Mouse (Mus musculus) gastrocnemius, adult 18-20 months (tissue): ENCODE results near the gene Pitpnm1. TPM values are rescaled to one million over a fixed set of nuclear protein-coding genes. Genes with fewer than 3 reads are reported as not detected.

ENCODE experiments used
- DNase-seq: peaks from one replicate; pipeline ENCODE4 v3.0.0; 2021; ENCODE audit warnings: low spot score
- total RNA-seq, 2 experiments: library from RNA; stranded (reverse); gene quantifications; 2 replicates each; pipeline ENCODE4 v1.2.3; 2021

The Pitpnm1 gene
- total RNA-seq, 2 experiments from 2014 or later = 2.0 to 3.7 TPM

DNA sequence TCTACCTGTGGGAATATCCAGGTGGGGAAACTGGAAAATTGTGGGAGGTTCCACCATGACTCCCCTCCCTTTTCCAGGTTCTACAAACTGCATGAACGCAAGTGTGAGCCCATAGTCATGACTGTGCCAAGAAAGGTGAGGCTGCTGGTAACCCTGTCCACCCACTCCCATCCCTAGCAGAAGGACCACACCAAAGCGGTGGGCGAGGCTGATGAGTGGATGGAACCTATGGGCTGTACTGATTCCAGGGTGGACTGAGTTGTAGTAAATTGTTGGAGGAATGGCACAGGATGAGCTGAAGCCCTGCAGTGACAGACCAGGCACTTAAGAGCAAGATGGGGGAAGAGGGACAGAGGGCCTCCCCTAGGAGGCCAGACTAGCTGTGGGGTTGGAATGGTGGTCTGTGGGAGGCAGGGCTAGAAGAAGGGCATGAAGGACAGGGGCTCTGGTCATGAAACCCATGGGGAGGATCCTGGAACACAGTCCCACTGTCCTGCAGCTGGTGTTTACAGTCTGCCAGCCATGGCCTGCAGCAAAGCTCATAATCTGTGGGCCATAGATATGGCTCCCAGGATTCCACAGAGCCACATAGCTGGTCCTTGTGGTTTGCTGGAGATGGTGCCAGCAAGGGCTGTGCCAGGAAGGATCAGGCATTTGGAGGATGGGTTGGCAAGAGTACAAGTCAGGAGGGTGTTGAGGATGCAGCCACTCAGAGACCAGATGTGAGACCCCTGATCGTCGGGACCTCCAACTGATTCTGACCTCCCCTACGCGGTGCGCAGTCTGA lies 52.8 kb downstream of the Pitpnm1 start:
- no peak for DNase-seq

DNA sequence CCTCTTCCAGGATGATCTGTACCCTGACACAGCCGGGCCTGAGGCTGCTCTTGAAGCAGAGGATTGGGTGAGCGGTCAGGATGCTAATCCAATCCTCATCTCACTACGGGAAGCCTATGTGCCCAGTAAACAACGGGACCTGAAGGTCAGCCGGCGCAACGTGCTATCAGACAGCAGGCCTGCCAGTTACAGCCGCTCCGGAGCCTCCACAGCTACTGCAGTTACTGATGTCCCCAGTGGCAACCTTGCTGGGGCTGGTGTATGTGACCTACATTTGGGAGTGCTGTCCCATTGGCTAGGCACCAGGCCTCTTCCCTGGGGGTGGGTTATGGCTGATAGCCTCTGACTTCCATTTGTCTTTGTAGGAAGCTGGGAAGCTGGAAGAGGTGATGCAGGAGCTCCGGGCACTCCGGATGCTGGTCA lies 53.4 kb downstream of the Pitpnm1 start, which contains the start of gene Ptprcap:
Gene Ptprcap, plus strand, starts transcription at position 373 of the 423 bp plus-strand sequence.
- DNase-seq = no peak

DNA sequence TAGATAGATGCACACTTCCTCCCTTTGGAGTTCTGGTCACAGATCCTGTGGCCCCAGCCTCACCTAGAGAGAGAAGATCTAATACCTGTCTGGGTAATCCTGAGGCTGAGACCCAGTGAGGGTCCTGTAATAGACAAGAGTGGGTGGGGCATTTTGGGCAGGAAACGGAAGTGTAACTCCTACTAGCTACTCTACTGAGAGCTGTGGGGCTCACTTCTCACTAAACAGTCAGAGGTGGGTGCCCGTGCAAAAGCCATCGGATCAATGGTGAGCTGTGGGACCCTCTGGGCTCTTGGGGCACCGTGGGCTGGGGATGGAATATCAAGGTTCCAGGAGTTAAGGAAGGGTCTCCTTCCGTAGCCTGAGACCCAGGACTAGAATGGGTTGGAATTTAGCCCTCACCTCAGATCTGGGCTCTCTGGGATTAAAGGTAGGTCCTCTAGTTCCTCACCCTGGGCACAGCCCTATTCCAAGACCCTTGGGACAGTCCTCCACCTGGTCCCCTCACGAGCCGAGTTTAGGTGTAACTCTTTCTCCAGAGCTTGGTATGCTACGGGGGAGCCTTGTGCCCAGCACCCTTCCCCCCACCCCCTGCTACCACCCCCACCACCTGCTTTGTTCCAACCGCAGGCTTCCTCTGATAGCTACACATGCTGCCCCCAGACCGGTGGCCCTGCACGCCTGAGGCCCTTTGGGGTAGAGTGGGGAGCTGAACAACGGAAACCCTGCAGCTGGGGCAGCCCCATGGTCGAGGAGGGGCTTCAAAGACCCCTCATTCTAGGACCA lies 54.8 kb downstream of the Pitpnm1 start:
- no peak for DNase-seq

DNA sequence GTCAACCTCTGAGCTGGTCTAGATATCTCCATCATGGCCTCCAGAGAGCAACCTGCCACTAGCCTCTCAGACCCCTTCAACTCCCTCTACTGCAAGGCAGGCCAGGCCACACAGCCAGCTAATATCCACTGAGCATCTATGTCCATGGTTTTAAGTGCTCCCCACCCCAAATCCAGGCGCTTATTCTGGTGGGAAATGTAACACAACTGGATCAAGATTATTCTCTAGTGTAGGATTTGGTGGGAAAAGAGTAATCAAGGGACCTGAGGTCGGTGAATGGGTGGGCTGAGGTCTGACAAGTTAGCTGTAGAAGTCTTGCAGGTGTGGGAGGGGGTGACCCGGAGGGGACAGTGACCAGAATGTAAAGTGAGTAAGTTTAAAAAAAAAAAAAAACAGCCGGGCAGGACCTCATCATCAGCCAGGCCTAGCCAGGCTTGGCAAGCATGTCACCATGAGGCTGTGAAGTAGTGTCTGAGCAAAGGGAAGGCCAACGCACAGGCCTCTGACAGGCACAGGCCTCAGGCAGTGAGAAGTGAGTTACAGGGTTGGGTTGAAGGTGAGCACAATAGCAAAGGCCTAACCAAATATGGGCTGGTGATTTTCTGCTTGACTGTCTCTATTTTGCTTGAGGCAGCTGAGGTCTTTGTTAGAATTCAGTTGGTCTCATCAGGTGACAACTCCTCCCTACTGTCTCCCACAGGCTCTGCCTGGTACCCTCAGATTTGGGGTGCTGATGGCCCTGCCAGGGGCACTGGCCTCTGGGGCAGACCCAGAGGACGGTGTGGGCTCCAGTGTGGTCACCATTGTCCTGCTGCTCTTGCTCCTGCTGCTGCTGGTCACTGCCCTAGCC lies 55.6 kb downstream of the Pitpnm1 start:
- no peak for DNase-seq

DNA sequence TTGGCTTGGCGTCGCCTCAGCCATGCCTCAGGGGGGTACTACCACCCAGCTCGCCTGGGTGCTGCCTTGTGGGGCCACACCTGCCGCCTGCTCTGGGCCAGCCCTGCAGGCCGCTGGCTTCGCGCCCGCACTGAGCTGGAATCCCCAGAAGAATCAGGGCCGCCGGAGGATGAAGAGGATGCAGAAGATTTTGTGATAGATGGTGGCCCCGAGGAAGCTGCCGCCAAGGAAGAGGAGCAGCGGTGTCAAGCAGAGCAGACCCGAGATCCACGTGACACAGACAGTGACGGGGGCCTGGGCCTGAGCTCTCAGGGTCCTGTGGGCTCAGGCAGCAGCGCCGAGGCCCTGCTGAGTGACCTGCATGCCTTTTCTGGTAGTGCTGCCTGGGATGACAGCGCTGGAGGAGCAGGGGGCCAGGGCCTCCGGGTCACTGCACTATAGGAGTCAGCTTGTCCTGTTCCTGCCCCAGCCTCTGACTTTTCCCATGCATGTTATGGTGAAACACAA lies 56.3 kb downstream of the Pitpnm1 start:
- no peak for DNase-seq

DNA sequence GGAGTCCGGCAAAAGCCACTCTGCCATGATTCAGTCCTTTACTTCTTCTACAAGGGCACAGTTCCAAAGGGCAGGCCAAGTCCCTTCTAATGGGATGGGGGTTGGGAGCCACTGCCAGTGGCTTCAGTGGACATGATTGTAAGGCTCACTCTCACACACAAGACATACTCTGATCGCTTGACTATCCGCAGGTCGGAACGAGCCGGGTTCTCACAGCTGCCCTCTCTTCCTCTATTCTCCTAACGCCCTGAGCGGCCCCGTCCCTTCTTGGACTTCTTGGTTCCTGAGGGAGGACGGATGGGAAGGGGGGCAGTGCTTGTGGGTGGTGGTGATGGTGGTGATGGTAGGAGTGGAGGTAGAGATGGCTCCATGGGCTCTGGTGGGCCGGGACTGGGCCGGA lies 57.0 kb downstream of the Pitpnm1 start:
- no peak for DNase-seq

DNA sequence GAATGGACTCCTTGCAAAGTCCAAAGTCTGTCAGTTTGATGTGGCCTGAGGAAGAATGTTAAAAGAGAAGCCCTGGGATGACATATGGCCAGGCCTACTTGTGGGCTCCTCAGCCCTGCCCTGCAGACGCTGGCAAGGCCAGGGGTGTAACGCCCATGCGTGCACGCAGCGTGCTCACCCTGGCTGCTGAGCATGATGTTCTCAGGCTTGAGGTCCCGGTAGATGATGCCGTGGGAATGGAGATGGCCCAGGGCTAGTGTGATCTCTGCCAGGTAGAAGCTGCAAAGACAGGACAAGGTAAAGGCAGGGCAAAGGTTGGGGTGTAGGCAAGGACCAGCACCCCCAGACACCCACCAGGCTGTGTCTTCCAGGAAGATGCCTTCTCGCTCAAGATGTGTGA lies 59.3 kb downstream of the Pitpnm1 start:
- no peak for DNase-seq

DNA sequence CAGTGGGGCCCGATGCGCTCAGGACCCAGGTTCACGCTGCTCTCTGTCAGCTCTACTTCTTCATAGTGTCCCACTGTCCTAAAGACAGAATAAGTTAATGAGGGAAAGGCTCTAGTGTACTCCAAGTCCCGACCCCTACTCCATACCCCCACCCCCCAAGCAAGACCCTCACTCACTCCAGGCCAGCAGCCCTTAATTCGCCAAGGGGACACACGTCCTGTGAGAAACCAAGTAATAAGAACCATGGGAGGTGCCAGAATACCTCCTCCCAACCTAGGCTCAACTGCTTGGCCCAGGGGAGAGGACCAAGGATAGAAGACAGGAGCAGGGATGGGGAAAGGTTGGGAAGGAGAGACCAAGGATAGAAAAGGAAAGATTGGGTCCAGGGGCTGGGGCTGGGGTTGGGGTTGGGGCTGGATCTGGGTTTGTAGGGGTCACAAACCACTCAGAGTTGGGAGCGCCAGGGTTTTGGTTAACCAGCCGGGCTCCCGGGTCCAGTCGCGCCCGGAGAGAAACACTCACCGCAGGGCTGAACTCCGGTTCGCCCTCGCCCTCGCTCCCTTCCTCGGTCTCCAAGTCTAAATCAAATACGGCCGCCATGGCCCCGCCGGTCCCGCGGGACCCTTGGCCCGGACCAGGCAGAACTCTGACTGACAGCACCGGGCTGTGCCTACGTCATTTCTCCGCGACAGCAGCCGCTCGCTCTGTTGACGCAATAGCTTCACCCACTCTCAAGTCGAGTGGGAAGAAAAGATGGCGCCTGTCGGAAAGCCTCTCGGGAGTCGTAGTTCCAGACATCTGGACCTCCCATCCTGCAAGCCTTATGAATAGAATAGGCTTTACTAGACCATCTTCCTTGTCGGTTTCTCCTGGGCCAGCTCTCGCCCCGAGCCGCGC lies 63.1 kb downstream of the Pitpnm1 start, which contains the start of gene Rps6kb2:
Gene Rps6kb2, minus strand, starts transcription at position 709 of the 897 bp plus-strand sequence.
- DNase-seq = peak; percentile 98

DNA sequence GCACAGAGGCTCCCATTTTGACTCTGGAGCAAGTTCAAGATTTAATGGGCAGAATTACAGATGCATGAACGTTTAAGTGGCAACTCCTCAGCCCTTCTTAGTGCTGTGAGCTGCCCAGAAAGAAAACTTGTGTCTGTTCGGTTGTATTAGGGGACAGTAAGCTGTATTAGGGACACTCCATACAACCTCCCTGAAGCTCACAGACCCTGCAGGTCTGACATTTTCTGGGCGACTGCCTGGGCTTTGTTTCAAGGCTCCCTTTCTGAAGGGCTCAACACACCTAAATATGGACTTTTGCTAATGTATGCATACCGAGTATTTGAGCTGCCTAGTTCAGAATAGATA lies 63.7 kb downstream of the Pitpnm1 start:
- no peak for DNase-seq

Other genes with a start within 250 kb of the Pitpnm1 start
- gene Chka, start 248.2 kb upstream of the Pitpnm1 start, total RNA-seq = 1 to 10 TPM; 1.4 to 3.0 TPM
- gene Tcirg1, start 192.9 kb upstream of the Pitpnm1 start, total RNA-seq = 1 to 10 TPM; 2.5 to 4.0 TPM
- gene Ndufs8, start 187.2 kb upstream of the Pitpnm1 start, total RNA-seq = 100 to 1,000 TPM; 257 to 270 TPM
- gene Aldh3b1, start 170.2 kb upstream of the Pitpnm1 start, total RNA-seq = under 1 TPM; 0.62 to 0.83 TPM
- 1 to 10 TPM; 3.2 to 5.8 TPM for gene Unc93b1, start 164.8 kb upstream of the Pitpnm1 start, total RNA-seq
- gene Aldh3b3, start 141.4 kb upstream of the Pitpnm1 start, total RNA-seq = not detected
- gene Aldh3b2, start 127.7 kb upstream of the Pitpnm1 start, total RNA-seq = under 1 TPM; 0.14 to 0.26 TPM
- 1 to 10 TPM; 1.3 to 2.0 TPM for gene Acy3, start 113.4 kb upstream of the Pitpnm1 start, total RNA-seq
- not detected for gene Tbx10, start 107.2 kb upstream of the Pitpnm1 start, total RNA-seq
- 10 to 100 TPM; 23.8 to 30.1 TPM for gene Nudt8, start 99.4 kb upstream of the Pitpnm1 start, total RNA-seq
- gene Gm49405, start 99.4 kb upstream of the Pitpnm1 start, total RNA-seq = under 1 TPM; 0.14 to 0.40 TPM
- under 1 TPM; 0.82 to 1.00 TPM for gene Doc2g, start 96.7 kb upstream of the Pitpnm1 start, total RNA-seq
- 100 to 1,000 TPM; 423 to 466 TPM for gene Ndufv1, start 87.2 kb upstream of the Pitpnm1 start, total RNA-seq
- gene Gstp1, start 62.0 kb upstream of the Pitpnm1 start, total RNA-seq = 100 to 1,000 TPM; 480 to 487 TPM
- 100 to 1,000 TPM; 206 to 226 TPM for gene Gstp2, start 54.0 kb upstream of the Pitpnm1 start, total RNA-seq
- not detected for gene Gstp3, start 40.4 kb upstream of the Pitpnm1 start, total RNA-seq
- not detected for gene Cabp2, start 18.4 kb upstream of the Pitpnm1 start, total RNA-seq
- 10 to 100 TPM; 18.7 to 19.9 TPM for gene Cdk2ap2, start 2.8 kb upstream of the Pitpnm1 start, total RNA-seq
- gene Aip, start 25.9 kb downstream of the Pitpnm1 start, total RNA-seq = 10 to 100 TPM; 82.2 to 84.7 TPM
- gene Gpr152, start 39.8 kb downstream of the Pitpnm1 start, total RNA-seq = not detected
- gene Cabp4, start 44.0 kb downstream of the Pitpnm1 start, total RNA-seq = not detected
- gene Coro1b, start 48.6 kb downstream of the Pitpnm1 start, total RNA-seq = 10 to 100 TPM; 11.9 to 13.4 TPM
- gene Ptprcap, start 53.6 kb downstream of the Pitpnm1 start, total RNA-seq = not detected
- 10 to 100 TPM; 24.8 to 25.9 TPM for gene Rps6kb2, start 63.4 kb downstream of the Pitpnm1 start, total RNA-seq
- gene Carns1, start 75.5 kb downstream of the Pitpnm1 start, total RNA-seq = 10 to 100 TPM; 21.8 to 30.3 TPM
- 1 to 10 TPM; 5.5 to 5.9 TPM for gene Tbc1d10c, start 91.3 kb downstream of the Pitpnm1 start, total RNA-seq
- 100 to 1,000 TPM; 200 to 201 TPM for gene Ppp1ca, start 92.1 kb downstream of the Pitpnm1 start, total RNA-seq
- 1 to 10 TPM; 2.6 to 2.8 TPM for gene Rad9a, start 101.7 kb downstream of the Pitpnm1 start, total RNA-seq
- gene Clcf1, start 114.2 kb downstream of the Pitpnm1 start, total RNA-seq = under 1 TPM; 0.34 to 0.47 TPM
- gene AC109138.7, start 114.4 kb downstream of the Pitpnm1 start, total RNA-seq = not detected
- gene Pold4, start 131.9 kb downstream of the Pitpnm1 start, total RNA-seq = 10 to 100 TPM; 16.3 to 17.8 TPM
- gene Ssh3, start 169.2 kb downstream of the Pitpnm1 start, total RNA-seq = 1 to 10 TPM; 2.8 to 3.4 TPM
- gene Ankrd13d, start 183.1 kb downstream of the Pitpnm1 start, total RNA-seq = under 1 TPM; 0.16 to 0.81 TPM
- gene Grk2, start 206.2 kb downstream of the Pitpnm1 start, total RNA-seq = 10 to 100 TPM; 50.7 to 60.8 TPM